Mouse (Mus musculus) left cerebral cortex, adult 8-10 months (tissue): Measurements from ENCODE around the gene Ntrk3. TPM values are rescaled to one million over a fixed set of nuclear protein-coding genes. Genes with fewer than 3 reads are reported as not detected.

Source experiments
- DNase-seq, 2 experiments: peaks; one replicate each; pipeline ENCODE4 v3.0.0; 2022; ENCODE audit warnings: low spot score in 2 of 2
- total RNA-seq, 4 experiments: library from RNA; stranded (reverse); gene quantifications; 2 replicates each; pipeline ENCODE4 v1.2.4; 2022

The Ntrk3 gene
- total RNA-seq, 4 experiments from 2014 or later: 128 to 161 (median 134) TPM

GRCm38 (mm10) chr7:78449909-78450592 is 287.8 kb downstream of the Ntrk3 start:
- no peak for DNase-seq

DNA sequence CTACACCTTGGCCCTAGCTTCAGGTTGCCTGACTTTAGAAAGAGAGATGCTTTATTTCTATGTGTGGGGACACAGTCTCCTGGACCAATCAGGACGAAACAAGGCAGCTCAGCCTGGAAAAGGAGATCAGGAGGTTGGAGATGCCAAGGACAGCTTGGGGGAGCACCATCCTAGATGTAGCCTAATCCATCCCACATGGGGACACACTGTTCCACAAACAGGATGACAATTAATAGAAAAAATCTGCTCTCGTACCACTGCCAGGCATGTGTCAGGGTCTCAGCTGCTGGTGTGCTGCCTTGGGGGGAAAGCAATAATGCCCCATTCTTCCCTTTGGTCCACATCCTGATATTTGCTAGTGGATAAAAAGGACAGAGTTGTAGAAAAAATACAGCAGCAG is 289.0 kb downstream of the Ntrk3 start:
- DNase-seq: no peak

DNA sequence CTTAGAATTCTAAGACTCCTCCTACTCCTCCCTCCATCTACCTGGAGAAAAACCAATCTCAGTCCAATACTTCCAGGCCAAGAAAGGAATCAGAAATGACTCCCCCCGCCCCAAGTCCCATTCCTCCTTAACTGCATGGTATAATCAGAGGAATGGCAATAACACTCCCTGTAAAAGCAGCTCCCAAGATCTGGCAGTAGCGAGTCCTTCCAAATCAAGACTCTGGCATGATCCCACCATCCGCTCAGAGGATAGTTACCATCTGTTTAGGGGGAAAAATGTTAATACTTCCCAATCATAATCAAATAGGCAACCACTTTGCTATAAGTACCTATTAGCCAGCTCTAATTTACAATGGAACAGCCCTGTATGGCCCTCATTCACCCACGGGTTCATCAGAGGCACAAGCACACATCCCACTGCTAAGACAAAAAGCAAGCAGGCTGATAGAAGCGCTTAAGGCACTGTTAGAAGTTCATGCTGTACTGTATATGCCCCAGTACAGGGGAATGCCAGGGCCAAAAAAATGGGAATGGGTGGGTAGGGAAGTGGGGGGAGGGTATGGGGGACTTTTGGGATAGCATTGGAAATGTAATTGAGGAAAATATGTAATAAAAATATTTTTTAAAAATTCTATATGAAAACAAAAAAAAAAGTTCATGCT is 294.3 kb downstream of the Ntrk3 start:
- DNase-seq: no peak

GRCm38 (mm10) chr7:78441706-78442105 is 296.1 kb downstream of the Ntrk3 start:
- DNase-seq: no peak

DNA sequence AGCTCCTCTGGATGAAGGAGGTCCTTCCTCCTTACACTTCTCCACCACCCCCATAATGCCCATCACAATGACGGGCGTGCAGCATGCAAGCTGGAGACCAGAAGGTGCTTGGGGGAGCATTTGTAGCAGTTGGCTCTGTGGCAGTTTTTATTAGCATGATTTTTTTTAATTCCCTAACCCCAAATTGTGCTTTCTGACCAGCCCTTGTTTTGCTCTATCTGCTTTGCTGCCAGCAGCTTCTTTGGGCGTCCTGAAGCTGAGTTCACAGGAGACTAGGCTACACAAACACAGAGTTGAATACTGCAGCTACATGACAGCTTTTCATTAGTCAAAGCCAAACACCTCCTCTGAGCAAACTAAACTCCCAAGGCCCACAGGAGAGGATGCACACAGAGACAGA is 296.9 kb downstream of the Ntrk3 start:
- DNase-seq: no peak

GRCm38 (mm10) chr7:78440476-78440875 is 297.3 kb downstream of the Ntrk3 start:
- no peak for DNase-seq

- DNase-seq: no peak
These were observed 298.3 kb downstream of the Ntrk3 start for GRCm38 (mm10) chr7:78439361-78440120.

DNA sequence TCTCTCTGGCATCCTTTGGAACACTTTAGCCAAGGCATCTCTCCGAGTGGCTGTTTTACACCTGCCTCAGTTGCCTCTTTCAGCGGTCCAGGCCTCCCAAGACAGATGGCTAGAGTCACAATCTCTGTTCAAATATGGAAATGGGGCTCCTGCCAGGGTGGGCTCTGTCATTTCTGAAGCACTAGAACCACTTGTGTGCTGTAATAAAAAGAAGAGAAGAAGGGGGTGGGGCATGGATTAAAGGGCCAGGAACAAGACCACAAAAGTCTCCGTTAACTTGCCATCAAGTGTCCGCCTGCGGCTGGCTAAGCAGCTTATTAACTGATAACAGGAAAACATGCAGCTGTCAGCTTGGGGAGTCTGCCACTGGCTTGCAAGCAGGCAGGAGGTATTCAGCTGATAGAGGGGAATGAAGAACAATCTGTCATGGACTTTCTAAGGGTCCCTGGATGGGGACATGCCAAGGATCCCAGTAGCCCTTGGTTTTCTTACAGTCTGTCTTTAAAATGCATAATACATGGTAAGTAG is 304.1 kb downstream of the Ntrk3 start:
- no peak for DNase-seq

DNA sequence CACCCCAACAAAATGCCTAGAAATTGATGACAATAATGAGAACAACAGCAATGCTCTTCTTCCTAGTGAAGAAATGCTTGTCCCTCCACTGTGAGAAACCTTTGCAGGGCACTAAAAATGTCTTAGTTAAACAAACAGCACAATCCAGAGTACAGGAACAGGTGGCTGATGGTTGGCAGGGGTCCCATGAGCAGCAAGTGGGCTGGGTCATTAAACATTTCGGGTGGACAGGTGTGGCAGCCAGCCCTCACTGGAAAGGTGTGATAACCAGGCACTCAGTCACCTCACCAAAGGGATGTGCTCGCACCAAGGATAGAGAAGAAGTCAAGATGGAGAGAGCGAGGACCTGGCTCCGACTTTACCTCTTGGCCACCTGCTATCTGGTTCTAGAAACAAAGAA is 306.2 kb downstream of the Ntrk3 start:
- no peak for DNase-seq

GRCm38 (mm10) chr7:78412172-78412571 is 325.6 kb downstream of the Ntrk3 start:
- no peak for DNase-seq

GRCm38 (mm10) chr7:78409970-78410369 is 327.8 kb downstream of the Ntrk3 start:
- no peak for DNase-seq

- DNase-seq: no peak
These were observed 331.0 kb downstream of the Ntrk3 start for GRCm38 (mm10) chr7:78406641-78407291.

GRCm38 (mm10) chr7:78404481-78404880 is 333.3 kb downstream of the Ntrk3 start:
- peak in 1 of 2 experiments; percentile 59 for DNase-seq

GRCm38 (mm10) chr7:78402495-78402894 is 335.3 kb downstream of the Ntrk3 start:
- DNase-seq: no peak

- DNase-seq: no peak
These were observed 337.6 kb downstream of the Ntrk3 start for GRCm38 (mm10) chr7:78400219-78400618.

- DNase-seq: no peak
These were observed 339.4 kb downstream of the Ntrk3 start for GRCm38 (mm10) chr7:78398377-78398776.

DNA sequence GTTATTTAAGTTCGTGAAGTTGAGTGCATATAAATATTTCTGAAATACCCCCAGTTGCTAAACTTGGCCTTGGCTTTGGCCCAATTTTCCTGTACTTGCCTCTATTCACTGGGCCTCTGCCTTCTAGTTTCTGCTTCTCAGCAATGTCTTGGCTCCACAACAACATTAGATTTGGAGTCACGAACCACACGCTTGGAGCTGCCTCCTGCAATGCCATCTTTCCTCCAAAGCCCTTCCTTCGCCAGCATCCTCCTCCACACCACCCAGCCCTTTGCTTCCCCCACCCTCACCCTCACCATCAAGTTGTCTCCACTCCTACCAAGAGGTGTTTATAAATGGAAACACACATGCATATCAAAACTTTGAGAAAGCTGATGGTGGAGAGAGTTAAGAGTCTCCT is 340.6 kb downstream of the Ntrk3 start:
- peak in 1 of 2 experiments; percentile 71 for DNase-seq

- peak in 1 of 2 experiments; percentile 55 for DNase-seq
These were observed 347.8 kb downstream of the Ntrk3 start for GRCm38 (mm10) chr7:78390019-78390418.

GRCm38 (mm10) chr7:78388101-78388500 is 349.7 kb downstream of the Ntrk3 start:
- no peak for DNase-seq

DNA sequence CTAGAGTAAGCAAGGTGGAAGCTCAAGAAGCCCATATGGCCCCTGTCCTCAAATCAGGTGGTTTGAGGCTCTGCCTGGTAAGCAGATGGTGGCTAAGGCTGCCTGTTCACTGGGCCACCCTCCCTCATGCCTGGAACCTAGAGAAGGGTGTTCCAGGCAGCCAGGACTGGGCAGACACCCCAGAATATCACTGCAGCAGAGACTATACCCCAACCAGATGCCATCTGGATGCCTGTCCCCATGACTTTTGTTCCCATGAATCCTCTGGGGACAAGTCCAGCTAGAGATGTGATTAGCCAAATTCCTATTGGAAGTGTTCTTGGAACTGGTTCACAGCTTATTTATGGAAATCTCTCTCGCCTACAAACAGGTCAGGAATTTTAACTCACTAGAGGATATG is 351.8 kb downstream of the Ntrk3 start:
- DNase-seq: no peak

DNA sequence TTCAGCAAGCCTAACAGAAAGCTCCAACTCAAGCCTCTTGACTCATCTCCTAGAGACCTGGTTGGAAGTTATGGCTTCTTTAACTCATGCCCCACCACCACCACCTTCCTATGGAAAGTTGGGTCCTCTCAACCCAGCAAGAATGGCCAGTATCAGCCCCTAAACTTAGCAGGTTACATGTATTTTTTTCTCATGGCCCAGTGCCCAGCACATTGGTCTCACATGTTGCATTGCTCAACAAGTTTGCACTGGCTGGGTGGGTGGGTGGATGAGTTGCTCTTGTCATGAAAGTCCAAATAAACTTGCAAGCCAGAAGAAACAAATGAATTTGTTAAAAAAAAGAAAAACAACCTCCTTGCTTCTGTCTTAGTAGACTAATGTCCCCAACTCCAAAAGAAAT is 353.7 kb downstream of the Ntrk3 start:
- DNase-seq: no peak

DNA sequence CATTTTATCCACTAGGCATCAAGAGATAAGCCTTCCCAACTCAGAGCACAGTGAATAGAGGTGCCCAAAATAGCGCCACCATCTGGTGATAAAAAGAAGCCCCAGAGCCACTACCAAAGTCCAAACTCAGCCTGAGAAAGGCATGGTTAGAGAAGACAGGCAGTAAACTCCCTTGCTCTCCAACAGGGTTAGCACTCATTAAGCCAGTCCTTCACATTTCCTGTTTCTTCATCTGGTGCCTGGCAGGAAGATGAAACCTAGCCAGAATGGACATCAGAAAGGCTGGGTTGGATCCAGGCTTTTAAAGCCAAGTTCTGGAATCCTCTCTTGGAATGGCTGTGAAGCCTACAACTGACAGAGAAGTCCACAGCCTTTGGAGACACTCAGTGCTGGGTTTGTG is 355.7 kb downstream of the Ntrk3 start:
- DNase-seq: no peak
